Mouse (Mus musculus) spleen, adult 2 months (tissue): Measurements from ENCODE around the gene Casq2. TPM values are rescaled to one million over a fixed set of nuclear protein-coding genes. Genes with fewer than 3 reads are reported as not detected.

Experiments used
- DNase-seq, 2 experiments: peaks; one replicate each; pipeline versions ENCODE4 v3.0.0 to v3.0.0-alpha.2; 2012 to 2021; ENCODE audit warnings: low spot score in 2 of 2, low read depth in 1 of 2
- H3K27ac ChIP-seq: fragments of 200-500 bp; 2 replicates; pipeline ENCODE4 v1.5.1; 2012; ENCODE audit warnings: low read length, inconsistent platforms; ENCODE audit not compliant: insufficient read depth
- H3K27me3 ChIP-seq: fragments of 200-500 bp; 2 replicates; pipeline ENCODE4 v1.6.1; 2012; ENCODE audit warnings: mild to moderate bottlenecking, moderate library complexity, low read length, inconsistent platforms; ENCODE audit not compliant: control insufficient read depth, insufficient read depth
- H3K36me3 ChIP-seq: fragments of 200-500 bp; 2 replicates; pipeline ENCODE4 v1.6.1; 2012; ENCODE audit warnings: mild to moderate bottlenecking, low read length, inconsistent platforms; ENCODE audit not compliant: control insufficient read depth, insufficient read depth
- H3K4me1 ChIP-seq: fragments of 200-500 bp; 2 replicates; pipeline ENCODE4 v1.6.1; 2011; ENCODE audit warnings: inconsistent platforms; ENCODE audit not compliant: control insufficient read depth, insufficient read depth, insufficient read length
- H3K4me3 ChIP-seq: fragments of 200-500 bp; 2 replicates; pipeline ENCODE4 v1.5.1; 2011; ENCODE audit warnings: mild to moderate bottlenecking, inconsistent platforms; ENCODE audit not compliant: insufficient read depth, insufficient read length; ENCODE audit errors: extremely low read depth
- CTCF ChIP-seq: fragments of 200-500 bp; IDR thresholded peaks from 2 replicates; pipeline ENCODE4 v1.5.1; 2011; ENCODE audit warnings: mild to moderate bottlenecking, inconsistent platforms; ENCODE audit not compliant: insufficient read depth, insufficient read length, insufficient replicate concordance; ENCODE audit errors: extremely low read depth
- POLR2A ChIP-seq: fragments of 200-500 bp; IDR thresholded peaks from 2 replicates; pipeline ENCODE4 v1.6.1; 2011; ENCODE audit warnings: low read depth, low read length, inconsistent platforms
- WGBS: fragments of 180-500 bp; shearing (Covaris S2); methylation state at CpG from one replicate; pipeline ENCODE4 v1.1.7; 2018; 5-methylcytosine and 5-hydroxymethylcytosine counted together
- polyA plus RNA-seq: library from polyadenylated mRNA; depleted of rRNA; stranded (reverse); fragments of >200 nt; gene quantifications from 2 replicates; pipeline ENCODE4 v1.2.3, GENCODE M21; 2012

Casq2 gene
- polyA plus RNA-seq, 1 experiment, result 0.21 TPM

DNA sequence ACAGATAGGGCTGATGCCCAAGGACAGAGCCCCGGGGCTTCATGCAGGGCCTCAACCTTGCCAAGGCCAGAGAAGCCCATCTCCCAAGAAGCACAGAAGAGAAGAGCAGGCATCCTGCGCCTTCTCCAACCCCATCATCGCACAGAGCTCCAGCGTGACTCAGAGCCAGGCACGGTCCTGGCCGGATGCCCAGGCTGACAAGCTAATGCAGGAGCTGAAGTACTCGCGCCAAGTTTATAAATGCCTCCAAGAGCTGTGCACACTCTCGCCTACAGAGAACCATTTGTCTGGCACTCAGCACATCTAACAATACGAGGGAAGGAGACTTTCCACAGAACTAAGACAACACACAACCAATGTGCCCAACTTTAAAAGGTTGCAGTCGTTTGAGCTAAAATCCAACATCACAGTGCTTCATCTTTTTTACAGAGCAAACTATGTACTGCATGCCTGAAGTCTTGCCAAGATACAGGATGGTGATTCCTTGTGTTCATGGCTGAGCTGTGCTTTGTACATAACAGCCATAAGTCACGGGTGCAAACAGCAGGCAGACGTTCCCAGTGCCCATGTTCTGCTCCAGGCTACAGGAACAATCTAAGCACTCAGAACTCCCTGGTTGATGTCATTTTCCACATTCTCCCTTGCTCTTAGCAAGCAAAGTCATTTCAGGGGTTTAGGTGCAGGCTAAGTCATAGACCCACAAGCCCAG lies 83.1 kb downstream of the Casq2 start:
- H3K27me3 ChIP-seq, result no peaks in the 10 kb centered on the region
- H3K27ac ChIP-seq, result no peak overlapping the region
- H3K4me1 ChIP-seq, result no peaks in the 10 kb centered on the region
- H3K36me3 ChIP-seq, result no peaks in the 10 kb centered on the region
- H3K4me3 ChIP-seq, result no peak overlapping the region
- DNase-seq, result peak in 1 of 2 experiments; percentile 7
- 67% methylated on average over 13 of the region's 13 CpGs for WGBS
- TF ChIP-seq POLR2A (no peak), CTCF (no peak)

DNA sequence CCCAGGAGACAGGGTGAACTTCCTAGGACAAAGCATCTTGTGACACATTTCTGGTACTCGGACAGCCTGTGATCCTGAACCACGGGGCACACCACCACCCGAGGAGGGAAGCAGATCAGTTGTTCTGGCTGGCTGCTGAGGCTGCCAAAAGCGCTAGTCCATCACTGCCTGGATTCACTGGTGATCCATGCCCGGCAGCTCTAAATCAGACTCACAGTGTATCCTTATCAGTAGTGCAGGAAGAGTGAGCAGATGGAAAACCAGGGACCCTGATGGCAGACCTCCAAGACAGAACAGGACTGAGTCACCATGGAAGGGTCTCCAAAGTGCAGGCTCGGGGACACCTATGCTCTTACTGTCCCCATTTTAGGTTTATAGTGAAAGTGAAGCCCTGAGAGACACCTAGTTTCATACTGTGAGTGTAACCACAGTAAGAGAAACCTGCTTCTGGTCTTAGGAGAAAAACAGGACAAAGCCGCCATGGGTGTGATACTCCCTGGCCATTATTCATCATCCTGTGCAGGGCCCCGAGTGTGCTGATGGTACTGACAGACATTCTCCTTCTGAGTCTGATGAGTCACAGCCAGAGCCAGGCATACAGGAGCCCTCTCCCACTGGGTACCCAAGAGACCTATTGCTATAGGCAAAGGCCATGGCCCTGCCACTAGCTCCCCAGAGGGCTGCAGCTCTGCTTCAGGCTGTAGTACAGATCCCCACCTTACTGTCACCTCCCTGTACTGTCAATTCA lies 88.1 kb downstream of the Casq2 start:
- WGBS, result 74% methylated on average over 8 of the region's 8 CpGs
- Histone ChIP-seq H3K27me3 (no peaks in the 10 kb centered on the region), H3K4me3 (no peak overlapping the region), H3K27ac (no peak overlapping the region), H3K36me3 (no peaks in the 10 kb centered on the region), H3K4me1 (no peaks in the 10 kb centered on the region)
- no peak for DNase-seq
- TF ChIP-seq CTCF (no peak), POLR2A (no peak)

GRCm38 (mm10) chr3:102175701-102176100 lies 89.5 kb downstream of the Casq2 start:
- TF ChIP-seq POLR2A (no peak), CTCF (no peak)
- no peak for DNase-seq
- H3K4me1 ChIP-seq, result no peaks in the 10 kb centered on the region
- 95% methylated on average over 18 of the region's 18 CpGs for WGBS
- no peak overlapping the region for H3K4me3 ChIP-seq
- no peak overlapping the region for H3K27ac ChIP-seq
- H3K27me3 ChIP-seq, result no peaks in the 10 kb centered on the region
- no peaks in the 10 kb centered on the region for H3K36me3 ChIP-seq

GRCm38 (mm10) chr3:102176116-102176515 lies 89.9 kb downstream of the Casq2 start:
- no peak overlapping the region for H3K4me3 ChIP-seq
- TF ChIP-seq CTCF, result no peak
- no peak for TF ChIP-seq POLR2A
- H3K27me3 ChIP-seq, result no peaks in the 10 kb centered on the region
- H3K4me1 ChIP-seq, result no peaks in the 10 kb centered on the region
- no peak for DNase-seq
- H3K36me3 ChIP-seq, result no peaks in the 10 kb centered on the region
- 84% methylated on average over 5 of the region's 5 CpGs for WGBS
- no peak overlapping the region for H3K27ac ChIP-seq

GRCm38 (mm10) chr3:102177837-102178615 lies 91.8 kb downstream of the Casq2 start:
- no peak for TF ChIP-seq POLR2A
- TF ChIP-seq CTCF, result no peak
- H3K4me3 ChIP-seq, result no peak overlapping the region
- 91% methylated on average over 12 of the region's 12 CpGs for WGBS

GRCm38 (mm10) chr3:102179869-102180268 lies 93.7 kb downstream of the Casq2 start:
- Histone ChIP-seq H3K27ac (no peak overlapping the region), H3K4me3 (no peak overlapping the region), H3K27me3 (no peaks in the 10 kb centered on the region), H3K36me3 (no peaks in the 10 kb centered on the region), H3K4me1 (no peaks in the 10 kb centered on the region)
- no peak for DNase-seq
- TF ChIP-seq CTCF (no peak), POLR2A (no peak)
- 85% methylated on average over 4 of the region's 4 CpGs for WGBS

More at GRCm38 (mm10) chr3:102177837-102178615, 91.8 kb downstream of the Casq2 start:
- no peaks in the 10 kb centered on the region for H3K4me1 ChIP-seq
- no peak overlapping the region for H3K27ac ChIP-seq
- no peaks in the 10 kb centered on the region for H3K36me3 ChIP-seq
- no peak for DNase-seq
- no peaks in the 10 kb centered on the region for H3K27me3 ChIP-seq
